Mouse (Mus musculus): Measurements from ENCODE around the gene Mdm2.

GRCm38 (mm10) chr10:117736573-117736972, 26.0 kb upstream of the Mdm2 start:
- TF ChIP-seq EP300 (IDR thresholded peaks at IDR 0.05; ENCODE audit: insufficient read depth, low read depth, low read length), result no peak
- no peak for TF ChIP-seq CTCF (IDR thresholded peaks at IDR 0.05)
